Mouse (Mus musculus) olfactory bulb, adult 2 months (tissue): Measurements from ENCODE around the gene Slc6a1. TPM values are rescaled to one million over a fixed set of nuclear protein-coding genes. Genes with fewer than 3 reads are reported as not detected.
A peak's percentile ranks its signal among the peaks of the same experiment; 100 is the strongest.

Experiments
- H3K27ac ChIP-seq: fragments of 200-500 bp; 2 replicates; pipeline ENCODE4 v1.5.1; 2012; ENCODE audit warnings: low read depth, low read length; ENCODE audit not compliant: insufficient read depth
- H3K4me1 ChIP-seq: fragments of 200-500 bp; 2 replicates; pipeline ENCODE4 v1.6.1; 2012; ENCODE audit warnings: low read length; ENCODE audit not compliant: control insufficient read depth, insufficient read depth
- H3K4me3 ChIP-seq: fragments of 200-500 bp; 2 replicates; pipeline ENCODE4 v1.5.1; 2012; ENCODE audit warnings: mild to moderate bottlenecking, low read depth, low read length, moderate library complexity; ENCODE audit not compliant: insufficient read depth
- CTCF ChIP-seq: fragments of 200-500 bp; IDR thresholded peaks from 2 replicates; pipeline ENCODE4 v1.5.1; 2012; ENCODE audit warnings: low read depth, mild to moderate bottlenecking, low read length, moderate library complexity; ENCODE audit not compliant: insufficient read depth
- POLR2A ChIP-seq: fragments of 200-500 bp; IDR thresholded peaks from 2 replicates; pipeline ENCODE4 v1.6.1; 2012; ENCODE audit warnings: mild to moderate bottlenecking, low read depth, low read length, moderate library complexity; ENCODE audit not compliant: insufficient read depth
- WGBS: fragments of 180-500 bp; shearing (Covaris S2); methylation state at CpG from one replicate; pipeline ENCODE4 v1.1.7; 2018; 5-methylcytosine and 5-hydroxymethylcytosine counted together
- polyA plus RNA-seq: library from polyadenylated mRNA; stranded (reverse); fragments of >200 nt; gene quantifications from 2 replicates; pipeline ENCODE4 v1.2.4, GENCODE M21; 2012; ENCODE audit warnings: low replicate concordance; ENCODE audit not compliant: missing spikeins, insufficient read depth, insufficient read length

The Slc6a1 gene
- polyA plus RNA-seq, 1 experiment, result 94.2 TPM

DNA sequence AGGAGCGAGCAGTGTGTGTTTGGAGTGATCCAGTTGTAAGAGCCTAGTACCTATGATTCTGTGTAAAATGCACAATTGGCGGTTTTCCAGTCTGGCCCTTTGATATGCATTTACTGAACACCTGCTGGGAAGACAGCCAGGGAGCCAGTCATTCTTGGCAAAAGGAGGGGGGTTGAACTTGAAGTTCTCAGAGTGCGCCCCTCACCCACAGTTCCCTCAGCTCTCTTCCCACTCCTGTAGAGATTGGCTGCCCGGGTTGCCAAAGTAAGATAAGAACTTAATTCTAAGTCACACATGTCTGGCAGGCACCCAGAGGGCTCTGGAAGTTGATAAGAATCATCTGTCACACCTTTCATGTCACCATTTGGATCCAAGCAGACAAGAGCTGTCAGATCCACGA is 18.0 kb upstream of the Slc6a1 start:
- H3K4me3 ChIP-seq, result no peak overlapping the region
- H3K27ac ChIP-seq, result no peak overlapping the region
- 52% methylated on average over 5 of the region's 5 CpGs for WGBS
- peaks cover 28% of the 10 kb centered on the region for H3K4me1 ChIP-seq
- TF ChIP-seq POLR2A (no peak), CTCF (no peak)

DNA sequence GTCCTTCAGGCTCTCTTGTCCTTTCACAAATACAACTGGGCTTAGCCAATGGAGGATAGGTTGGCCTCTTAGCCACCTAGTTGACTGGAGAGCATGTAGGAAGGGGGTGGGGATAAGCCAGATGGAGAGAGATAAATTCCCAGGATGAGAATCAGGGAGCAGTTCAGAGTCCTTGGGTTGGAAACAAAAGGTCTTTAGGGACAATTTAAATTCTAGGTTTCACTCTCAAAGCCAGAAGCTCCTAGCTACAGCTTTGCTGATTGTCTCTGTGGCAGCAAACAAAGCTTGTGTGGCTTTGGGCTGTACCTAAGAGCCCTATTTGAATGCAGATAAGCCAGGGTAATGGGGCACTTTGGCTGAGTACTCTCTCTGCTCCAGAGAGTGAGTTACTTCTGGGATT is 16.2 kb upstream of the Slc6a1 start:
- TF ChIP-seq POLR2A, result no peak
- Histone ChIP-seq H3K4me3 (no peak overlapping the region), H3K4me1 (peaks cover 28% of the 10 kb centered on the region), H3K27ac (no peak overlapping the region)

DNA sequence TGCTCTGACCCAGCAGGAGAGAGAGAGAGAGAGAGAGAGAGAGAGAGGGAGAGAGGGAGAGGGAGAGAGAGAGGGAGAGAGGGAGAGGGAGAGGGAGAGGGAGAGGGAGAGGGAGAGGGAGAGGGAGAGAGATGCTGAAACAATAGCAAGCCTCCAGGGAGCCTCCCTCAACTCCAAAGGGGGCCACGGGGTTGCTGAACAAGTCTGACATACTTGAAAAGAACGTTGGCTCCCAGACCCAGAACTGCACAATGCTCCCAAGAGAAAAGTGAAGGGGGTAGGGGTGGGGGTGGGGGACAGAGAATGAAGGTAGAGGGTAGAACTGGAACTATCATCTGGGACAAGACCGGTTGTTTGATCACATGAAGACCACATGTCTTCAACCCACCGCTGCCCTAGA is 14.5 kb upstream of the Slc6a1 start:
- TF ChIP-seq POLR2A (no peak), CTCF (no peak)
- H3K4me3 ChIP-seq, result no peak overlapping the region
- 45% methylated on average over 4 of the region's 4 CpGs for WGBS
- no peak overlapping the region for H3K27ac ChIP-seq
- peaks cover 24% of the 10 kb centered on the region for H3K4me1 ChIP-seq

DNA sequence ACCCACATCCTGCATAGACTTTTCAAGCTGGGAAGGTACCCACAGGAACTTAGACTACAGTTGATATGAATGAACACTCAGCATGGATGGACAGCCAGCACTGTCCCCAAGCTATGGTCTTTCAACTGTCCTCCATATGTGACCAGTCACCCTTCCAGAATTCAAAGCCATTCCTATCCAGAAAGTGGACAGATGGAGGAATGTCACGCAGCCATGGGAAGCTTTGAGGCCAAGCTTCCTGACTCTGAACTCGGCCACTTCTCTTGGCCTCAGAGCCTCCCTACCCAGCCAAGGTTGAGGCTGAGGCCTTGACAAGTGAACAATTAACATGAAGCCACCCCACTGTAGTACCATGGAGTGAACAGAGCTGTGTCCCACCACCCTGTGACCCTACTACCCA is 12.8 kb upstream of the Slc6a1 start:
- Histone ChIP-seq H3K4me3 (no peak overlapping the region), H3K27ac (no peak overlapping the region), H3K4me1 (peaks cover 26% of the 10 kb centered on the region)
- TF ChIP-seq CTCF (no peak), POLR2A (no peak)
- whole genome bisulfite sequencing, result 91% methylated on average over 2 of the region's 2 CpGs

DNA sequence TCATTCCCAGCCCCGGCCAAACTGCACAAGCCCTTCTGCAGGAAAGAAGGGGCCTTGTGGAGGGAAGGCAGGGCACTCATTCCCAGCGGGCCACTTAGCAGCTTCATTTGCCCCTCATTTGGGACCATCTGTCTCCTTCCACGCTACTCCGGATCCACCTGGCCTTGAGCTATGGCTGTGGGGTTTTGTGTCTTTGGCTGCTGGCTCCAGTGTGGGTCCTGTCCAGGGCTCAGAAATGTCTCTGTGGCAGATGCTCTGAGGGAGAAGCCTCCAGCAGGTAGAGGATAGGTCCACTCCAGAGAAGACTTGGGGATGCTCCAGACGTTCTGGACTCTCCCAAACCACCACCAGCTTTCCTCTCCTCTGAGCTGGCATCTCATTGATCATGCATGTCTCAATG is 11.6 kb upstream of the Slc6a1 start:
- WGBS, result 93% methylated on average over 5 of the region's 5 CpGs
- Histone ChIP-seq H3K27ac (no peak overlapping the region), H3K4me3 (no peak overlapping the region), H3K4me1 (peaks cover 22% of the 10 kb centered on the region)
- TF ChIP-seq CTCF (no peak), POLR2A (no peak)

DNA sequence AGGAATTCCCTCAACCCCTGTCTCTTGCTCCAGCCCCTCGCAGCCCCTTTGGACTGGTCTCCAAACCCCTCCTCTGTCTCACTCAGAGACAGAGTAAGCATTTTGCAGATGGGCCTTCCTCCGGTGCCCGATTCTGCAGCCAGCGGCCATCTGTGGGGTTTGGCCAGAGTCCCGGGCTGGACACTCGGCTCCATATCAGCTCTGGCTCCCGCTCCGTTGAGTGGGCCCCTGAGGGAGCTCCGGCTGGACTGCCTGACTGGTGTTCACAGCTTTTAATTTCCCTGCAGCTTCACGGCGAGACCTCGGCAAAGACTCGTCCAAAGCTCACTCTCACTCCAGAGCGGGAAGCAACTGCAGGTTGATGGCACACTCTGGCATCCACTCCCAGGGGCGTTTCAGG is 10.2 kb upstream of the Slc6a1 start:
- Histone ChIP-seq H3K4me3 (no peak overlapping the region), H3K27ac (no peak overlapping the region), H3K4me1 (peaks cover 17% of the 10 kb centered on the region)
- TF ChIP-seq POLR2A (no peak), CTCF (no peak)
- WGBS, result 59% methylated on average over 15 of the region's 15 CpGs

DNA sequence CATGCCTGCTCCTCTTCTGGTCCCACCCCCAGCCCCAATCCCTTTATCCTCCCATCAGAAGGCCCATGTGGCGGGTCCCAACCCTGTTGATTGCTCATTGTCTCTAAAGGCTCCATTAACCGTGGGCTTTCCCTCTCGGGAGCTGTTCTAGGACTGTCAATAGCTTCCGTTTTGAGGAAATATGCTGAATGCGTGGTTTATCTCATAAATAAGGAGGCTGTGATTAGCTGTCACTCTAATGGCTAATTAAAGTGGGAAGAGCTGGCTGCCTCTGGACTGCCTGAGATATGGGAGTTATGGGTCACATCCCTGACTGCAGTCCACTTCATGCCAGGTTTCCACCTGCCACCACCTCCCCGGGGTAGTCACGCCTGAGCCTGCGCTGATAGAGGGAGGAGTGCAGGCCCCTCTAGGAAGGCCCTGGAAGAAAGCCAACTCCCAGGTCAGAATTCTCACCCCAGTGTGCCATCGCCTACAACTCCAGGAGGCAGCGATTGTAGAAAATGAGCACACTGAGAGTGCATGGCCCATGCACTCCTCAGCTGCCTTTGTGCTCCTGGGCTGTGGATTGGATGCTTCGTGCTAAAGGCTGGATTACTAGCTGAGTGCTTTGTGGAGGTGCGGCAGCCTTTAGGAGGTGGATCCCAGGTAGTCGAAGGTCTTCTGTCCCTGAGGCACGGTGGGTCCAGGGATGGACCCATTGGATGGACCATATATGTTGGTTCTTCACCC is 8.3 kb upstream of the Slc6a1 start:
- H3K27ac ChIP-seq, result no peak overlapping the region
- WGBS, result 65% methylated on average over 14 of the region's 14 CpGs
- TF ChIP-seq POLR2A (no peak), CTCF (no peak)

DNA sequence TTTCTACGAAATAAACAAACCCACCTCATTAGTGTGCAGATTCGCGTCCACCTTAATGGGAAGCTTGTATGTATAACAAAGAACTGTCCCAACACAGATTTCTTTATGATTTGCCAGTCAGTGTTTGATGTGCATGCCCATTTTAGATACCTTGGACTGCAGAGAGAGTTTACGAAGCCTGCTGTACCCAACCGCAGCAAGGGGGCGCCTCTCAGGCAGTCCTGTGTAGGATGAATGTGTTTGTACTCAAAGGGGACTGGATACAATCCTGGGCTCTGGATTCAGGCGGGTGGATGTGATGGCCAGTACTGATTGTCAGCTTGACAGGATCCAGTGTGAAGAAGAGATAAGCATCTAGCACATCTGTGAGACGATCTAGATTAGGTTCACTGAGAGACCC is 6.6 kb upstream of the Slc6a1 start:
- no peak overlapping the region for H3K27ac ChIP-seq
- no peak for TF ChIP-seq POLR2A
- no peak for TF ChIP-seq CTCF
- H3K4me3 ChIP-seq, result no peak overlapping the region
- WGBS, result 73% methylated on average over 8 of the region's 8 CpGs
- H3K4me1 ChIP-seq, result peaks cover 13% of the 10 kb centered on the region

More for the DNA sequence above, 8.3 kb upstream of the Slc6a1 start:
- H3K4me3 ChIP-seq, result no peak overlapping the region
- peaks cover 13% of the 10 kb centered on the region for H3K4me1 ChIP-seq

DNA sequence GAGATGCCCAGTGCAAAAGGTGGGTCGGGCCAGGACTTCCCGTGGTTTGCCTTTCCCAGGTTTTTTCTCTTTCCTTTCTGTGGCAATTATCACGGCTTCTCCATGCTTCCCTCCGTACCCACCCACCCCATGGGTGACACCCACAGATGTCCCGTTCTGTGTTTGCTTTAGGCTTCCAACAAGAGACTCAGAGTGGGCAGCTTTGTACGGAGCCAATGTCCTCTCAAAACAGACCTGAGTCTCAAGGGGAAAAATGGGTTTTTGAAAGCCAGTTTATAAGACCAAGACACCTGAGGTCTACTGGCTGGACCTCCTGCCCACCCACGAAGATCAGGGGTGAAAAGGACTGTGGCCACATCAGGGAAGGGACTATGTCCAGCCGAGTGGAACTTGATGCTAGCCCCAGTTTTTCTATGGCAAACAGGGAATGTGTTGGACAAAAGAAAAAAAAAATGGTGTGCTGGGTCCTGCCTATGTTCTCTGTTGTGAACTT is 889 bp downstream of the Slc6a1 start:
- Histone ChIP-seq H3K4me3 (peak overlapping the region; percentile 59), H3K27ac (peak overlapping the region; percentile 87), H3K4me1 (peaks cover 34% of the 10 kb centered on the region)
- TF ChIP-seq POLR2A, result no peak
- no peak for TF ChIP-seq CTCF
- 4% methylated on average over 8 of the region's 8 CpGs for WGBS
